Mouse (Mus musculus) erythroblast, embryonic 14.5 days (primary cell): Measurements from ENCODE around the gene Dpep3. TPM values are rescaled to one million over a fixed set of nuclear protein-coding genes. Genes with fewer than 3 reads are reported as not detected.
"Not testable (repeated sequence)": the region's sequence is repeated elsewhere in the genome, so short reads cannot be mapped to it uniquely, and the experiment has no call there.

Source experiments
- H3K27me3 ChIP-seq: 2 replicates; pipeline ENCODE4 v1.6.1; 2012; ENCODE audit warnings: inconsistent platforms; ENCODE audit not compliant: control insufficient read depth
- H3K36me3 ChIP-seq: 2 replicates; pipeline ENCODE4 v1.6.1; 2012; ENCODE audit warnings: mild to moderate bottlenecking, inconsistent platforms; ENCODE audit not compliant: control insufficient read depth
- H3K4me1 ChIP-seq: 2 replicates; pipeline ENCODE4 v1.6.1; 2012; ENCODE audit warnings: inconsistent platforms; ENCODE audit not compliant: control insufficient read depth
- H3K4me3 ChIP-seq: replicated peaks from 2 replicates; pipeline ENCODE3; 2012; ENCODE audit warnings: moderate library complexity, mild to moderate bottlenecking, inconsistent platforms
- H3K9me3 ChIP-seq: 2 replicates; pipeline ENCODE4 v1.6.1; 2012; ENCODE audit warnings: low read length, inconsistent platforms, mixed read lengths; ENCODE audit not compliant: control insufficient read depth
- GATA1 ChIP-seq: IDR thresholded peaks from 2 replicates; pipeline ENCODE4 v1.6.1; 2012; ENCODE audit warnings: low read length, inconsistent platforms, mixed read lengths
- TAL1 ChIP-seq: IDR thresholded peaks from 3 replicates; pipeline ENCODE4 v1.6.1; 2012; ENCODE audit warnings: low read length, inconsistent platforms, mixed read lengths
- polyA plus RNA-seq: library from polyadenylated mRNA; stranded (reverse); fragments of >175 nt; gene quantifications from 2 replicates; pipeline ENCODE4 v1.2.3, GENCODE M21; 2012

The Dpep3 gene
- polyA plus RNA-seq = not detected in 2 replicates

- H3K27me3 ChIP-seq = peaks cover 2% of the 10 kb centered on the region; the same call in 1 of the 2 replicates
- H3K4me1 ChIP-seq = peaks cover 29% of the 10 kb centered on the region
- TF ChIP-seq GATA1 = no peak
- no peak for TF ChIP-seq TAL1
- no peaks in the 10 kb centered on the region for H3K36me3 ChIP-seq
- H3K4me3 ChIP-seq = no peak within 1 kb of the TSS
- peaks cover 5% of the 10 kb centered on the region for H3K9me3 ChIP-seq
These were observed at the start of gene Dpep3 for GRCm38 (mm10) chr8:105979325-105979724. Dpep3 (minus strand) TSS chr8:105979429.

- no peak overlapping the region for H3K4me3 ChIP-seq
- H3K9me3 ChIP-seq = no peaks in the 10 kb centered on the region
- H3K27me3 ChIP-seq = no peaks in the 10 kb centered on the region
- peaks cover 16% of the 10 kb centered on the region for H3K4me1 ChIP-seq
- H3K36me3 ChIP-seq = peaks cover 67% of the 10 kb centered on the region
- TF ChIP-seq GATA1 = no peak
These were observed 43.3 kb upstream of the Dpep3 start for GRCm38 (mm10) chr8:106022483-106022882.

GRCm38 (mm10) chr8:106018039-106018438 is 38.8 kb upstream of the Dpep3 start:
- no peak for TF ChIP-seq TAL1
- Histone ChIP-seq H3K27me3 (no peaks in the 10 kb centered on the region), H3K36me3 (peaks cover 60% of the 10 kb centered on the region), H3K4me1 (peaks cover 43% of the 10 kb centered on the region), H3K4me3 (no peak overlapping the region), H3K9me3 (no peaks in the 10 kb centered on the region)

DNA sequence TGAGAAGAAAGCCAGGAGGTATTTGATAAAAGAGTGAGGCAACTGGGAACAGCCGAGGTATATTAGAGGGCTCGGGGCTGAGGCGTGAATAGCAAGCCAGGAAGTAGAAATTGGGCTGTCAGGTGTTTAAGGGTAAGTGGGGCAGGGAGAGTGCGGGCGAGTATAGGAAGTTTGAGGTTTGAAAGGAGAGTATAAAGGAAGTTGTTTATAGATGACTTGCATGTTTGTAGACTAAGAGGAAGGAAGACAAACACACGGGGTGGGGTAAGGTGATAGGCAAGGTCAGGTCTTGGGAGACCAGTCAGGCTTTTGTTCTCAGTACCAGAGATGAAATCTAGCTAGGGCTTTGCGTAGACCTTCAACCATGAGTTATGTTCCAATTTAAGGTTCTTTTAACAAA is 37.9 kb upstream of the Dpep3 start:
- Histone ChIP-seq H3K36me3 (peaks cover 57% of the 10 kb centered on the region), H3K27me3 (no peaks in the 10 kb centered on the region)
- TF ChIP-seq GATA1 (no peak), TAL1 (no peak)

DNA sequence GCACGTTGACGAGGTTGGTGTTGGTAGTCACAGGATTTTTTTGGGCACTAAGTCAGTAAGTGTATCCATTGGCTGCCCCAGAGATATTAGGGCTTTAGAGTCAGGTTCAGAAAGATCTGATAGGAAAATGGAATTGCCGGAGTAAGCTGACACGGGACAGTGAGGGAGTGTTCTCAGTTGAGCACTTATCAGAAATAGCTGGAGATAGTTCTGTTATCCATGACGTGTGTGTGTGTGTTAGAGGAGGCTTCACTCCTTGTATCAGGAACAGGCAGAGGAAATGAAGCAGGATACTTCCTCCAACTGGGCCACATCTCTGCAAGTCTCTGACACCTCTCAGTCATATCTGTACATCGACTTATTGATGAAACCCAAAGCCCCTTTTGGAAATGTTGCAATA is 37.1 kb upstream of the Dpep3 start:
- no peak for TF ChIP-seq GATA1
- TF ChIP-seq TAL1 = no peak
- Histone ChIP-seq H3K4me3 (no peak overlapping the region), H3K4me1 (peaks cover 59% of the 10 kb centered on the region)

More for the DNA sequence above, 37.9 kb upstream of the Dpep3 start:
- no peaks in the 10 kb centered on the region for H3K9me3 ChIP-seq
- peaks cover 51% of the 10 kb centered on the region for H3K4me1 ChIP-seq
- H3K4me3 ChIP-seq = no peak overlapping the region

DNA sequence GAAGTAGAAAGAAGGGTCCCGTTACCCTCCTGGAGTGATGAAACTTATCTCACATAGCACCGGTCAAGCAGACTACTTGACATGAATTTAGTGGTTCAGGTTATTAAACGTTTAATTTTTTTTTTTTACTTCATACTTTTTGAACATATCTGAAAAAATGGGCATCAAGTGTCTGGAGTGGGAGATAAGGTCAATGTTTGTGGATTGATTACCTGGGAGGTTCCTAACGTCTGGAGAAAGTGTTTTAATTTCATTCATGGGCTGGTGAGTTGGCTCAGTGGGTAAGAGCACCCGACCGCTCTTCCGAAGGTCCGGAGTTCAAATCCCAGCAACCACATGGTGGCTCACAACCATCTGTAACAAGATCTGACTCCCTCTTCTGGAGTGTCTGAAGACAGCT is 33.0 kb upstream of the Dpep3 start:
- Histone ChIP-seq H3K4me3 (peak overlapping the region; percentile 90), H3K4me1 (peaks cover 70% of the 10 kb centered on the region), H3K36me3 (peaks cover 29% of the 10 kb centered on the region)
- H3K9me3 ChIP-seq, H3K27me3 ChIP-seq: not testable (repeated sequence)

More for the DNA sequence above, 37.1 kb upstream of the Dpep3 start:
- peaks cover 51% of the 10 kb centered on the region for H3K36me3 ChIP-seq
- H3K27me3 ChIP-seq = no peaks in the 10 kb centered on the region
- no peaks in the 10 kb centered on the region for H3K9me3 ChIP-seq

GRCm38 (mm10) chr8:106011643-106011986 is 32.4 kb upstream of the Dpep3 start, which contains the start of gene Ddx28:
Ddx28 (minus strand) TSS chr8:106011882.
- Histone ChIP-seq H3K27me3 (no peaks in the 10 kb centered on the region), H3K4me3 (peak within 1 kb of the TSS; percentile 90), H3K9me3 (no peaks in the 10 kb centered on the region), H3K4me1 (peaks cover 67% of the 10 kb centered on the region), H3K36me3 (peaks cover 25% of the 10 kb centered on the region)
- TF ChIP-seq GATA1 = no peak
- no peak for TF ChIP-seq TAL1

- Histone ChIP-seq H3K27me3 (no peaks in the 10 kb centered on the region), H3K9me3 (no peaks in the 10 kb centered on the region), H3K4me3 (peak overlapping the region; percentile 90), H3K4me1 (peaks cover 62% of the 10 kb centered on the region), H3K36me3 (peaks cover 21% of the 10 kb centered on the region)
- TF ChIP-seq GATA1 (no peak), TAL1 (no peak)
These were observed 31.8 kb upstream of the Dpep3 start for GRCm38 (mm10) chr8:106010748-106011642.

DNA sequence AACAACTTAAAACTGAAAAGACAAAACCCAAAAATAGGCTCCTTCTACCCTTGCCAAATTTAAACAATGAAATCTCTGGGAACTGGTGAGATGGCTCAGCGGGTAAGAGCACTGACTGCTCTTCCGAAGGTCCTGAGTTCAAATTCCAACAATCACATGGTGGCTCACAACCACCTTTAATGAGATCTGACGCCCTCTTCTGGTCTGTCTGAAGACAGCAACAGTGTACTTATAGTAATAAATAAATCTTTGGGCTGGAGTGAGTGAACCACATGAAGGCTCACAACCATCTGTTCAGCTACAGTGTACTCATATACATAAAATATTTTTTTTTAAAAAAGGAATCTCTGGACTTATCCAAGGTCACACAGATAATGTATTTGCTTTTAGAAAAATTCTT is 28.7 kb upstream of the Dpep3 start:
- not testable (repeated sequence) for H3K4me3 ChIP-seq, H3K27me3 ChIP-seq, H3K36me3 ChIP-seq, H3K9me3 ChIP-seq
- H3K4me1 ChIP-seq = peaks cover 48% of the 10 kb centered on the region

GRCm38 (mm10) chr8:106007135-106007534 is 27.9 kb upstream of the Dpep3 start:
- Histone ChIP-seq H3K4me3 (no peak overlapping the region), H3K9me3 (no peaks in the 10 kb centered on the region), H3K4me1 (peaks cover 42% of the 10 kb centered on the region), H3K27me3 (no peaks in the 10 kb centered on the region), H3K36me3 (peaks cover 8% of the 10 kb centered on the region)
- no peak for TF ChIP-seq GATA1
- no peak for TF ChIP-seq TAL1
